Mouse (Mus musculus): ENCODE data around the gene Cnih1. TPM values are rescaled to one million over a fixed set of nuclear protein-coding genes. Genes with fewer than 3 reads are reported as not detected.

The Cnih1 gene
- polyA plus RNA-seq, 1 experiment from 2014 or later, result 101 TPM

GRCm38 (mm10) chr14:46787454-46787786 is 791 bp downstream of the Cnih1 start:
- under 1% methylated on average over 11 of the region's 11 CpGs for WGBS (ENCODE audit: insufficient replicate concordance)
- Histone ChIP-seq H3K9ac (peak overlapping the region; percentile 93), H3K4me1 (replicated peaks) (peaks cover 52% of the 10 kb centered on the region), H3K9me3 (replicated peaks) (no peaks in the 10 kb centered on the region), H3K27me3 (no peaks in the 10 kb centered on the region), H3K36me3 (peaks cover 21% of the 10 kb centered on the region), H3K4me3 (replicated peaks) (peak overlapping the region; percentile 86), H3K4me2 (peak overlapping the region; percentile 79), H3K27ac (peak overlapping the region; percentile 95)
- no peak for ATAC-seq (ENCODE audit: low read depth)
- DNase-seq, result no peak

- Histone ChIP-seq H3K4me3 (replicated peaks) (no peak overlapping the region), H3K4me1 (replicated peaks) (peaks cover 44% of the 10 kb centered on the region), H3K4me2 (no peak overlapping the region), H3K36me3 (peaks cover 40% of the 10 kb centered on the region), H3K27ac (no peak overlapping the region), H3K27me3 (no peaks in the 10 kb centered on the region), H3K9ac (no peak overlapping the region), H3K9me3 (replicated peaks) (no peaks in the 10 kb centered on the region)
- 85% methylated on average over 5 of the region's 5 CpGs for WGBS (ENCODE audit: insufficient replicate concordance)
- ATAC-seq (ENCODE audit: low read depth) (no peak), DNase-seq (no peak)
Measured at GRCm38 (mm10) chr14:46785247-46785646, 3.0 kb downstream of the Cnih1 start.

- Histone ChIP-seq H3K9ac (no peak overlapping the region), H3K4me1 (replicated peaks) (peaks cover 26% of the 10 kb centered on the region), H3K27ac (no peak overlapping the region), H3K4me2 (no peak overlapping the region), H3K4me3 (replicated peaks) (no peak overlapping the region), H3K9me3 (replicated peaks) (peaks cover 8% of the 10 kb centered on the region; the same call in 1 of the 2 replicates), H3K36me3 (peaks cover 58% of the 10 kb centered on the region), H3K27me3 (no peaks in the 10 kb centered on the region)
- 87% methylated on average over 10 of the region's 10 CpGs for WGBS (ENCODE audit: insufficient replicate concordance)
- no peak for ATAC-seq (ENCODE audit: low read depth)
- DNase-seq, result no peak
Measured at GRCm38 (mm10) chr14:46783327-46783926, 4.8 kb downstream of the Cnih1 start.

GRCm38 (mm10) chr14:46782187-46782828 is 5.9 kb downstream of the Cnih1 start:
- Histone ChIP-seq H3K9me3 (replicated peaks) (peaks cover 8% of the 10 kb centered on the region; the same call in 1 of the 2 replicates), H3K4me1 (replicated peaks) (peaks cover 22% of the 10 kb centered on the region), H3K27me3 (no peaks in the 10 kb centered on the region), H3K27ac (no peak overlapping the region), H3K9ac (no peak overlapping the region), H3K4me3 (replicated peaks) (no peak overlapping the region), H3K4me2 (no peak overlapping the region), H3K36me3 (peaks cover 69% of the 10 kb centered on the region)
- ATAC-seq (ENCODE audit: low read depth) (no peak), DNase-seq (no peak)
- 88% methylated on average over 8 of the region's 8 CpGs for WGBS (ENCODE audit: insufficient replicate concordance)

- Histone ChIP-seq H3K4me3 (replicated peaks) (no peak overlapping the region), H3K36me3 (peaks cover 80% of the 10 kb centered on the region), H3K4me1 (replicated peaks) (peaks cover 12% of the 10 kb centered on the region), H3K4me2 (no peak overlapping the region), H3K9me3 (replicated peaks) (peaks cover 8% of the 10 kb centered on the region; the same call in 1 of the 2 replicates), H3K27me3 (no peaks in the 10 kb centered on the region), H3K9ac (no peak overlapping the region), H3K27ac (no peak overlapping the region)
- WGBS (ENCODE audit: insufficient replicate concordance), result 87% methylated on average over 7 of the region's 7 CpGs
- DNase-seq (no peak), ATAC-seq (ENCODE audit: low read depth) (no peak)
Measured at GRCm38 (mm10) chr14:46781086-46781485, 7.1 kb downstream of the Cnih1 start.

- WGBS (ENCODE audit: insufficient replicate concordance), result 83% methylated on average over 7 of the region's 7 CpGs
- ATAC-seq (ENCODE audit: low read depth), result no peak
- Histone ChIP-seq H3K27me3 (no peaks in the 10 kb centered on the region), H3K27ac (no peak overlapping the region), H3K9me3 (replicated peaks) (peaks cover 8% of the 10 kb centered on the region; the same call in 1 of the 2 replicates), H3K4me2 (no peak overlapping the region), H3K4me1 (replicated peaks) (no peaks in the 10 kb centered on the region), H3K4me3 (replicated peaks) (no peak overlapping the region), H3K9ac (no peak overlapping the region), H3K36me3 (peaks cover 89% of the 10 kb centered on the region)
- no peak for DNase-seq
Measured at GRCm38 (mm10) chr14:46779217-46779616, 9.0 kb downstream of the Cnih1 start.

- 89% methylated on average over 9 of the region's 9 CpGs for WGBS (ENCODE audit: insufficient replicate concordance)
Measured at GRCm38 (mm10) chr14:46778756-46779155, 9.5 kb downstream of the Cnih1 start.

GRCm38 (mm10) chr14:46770036-46770435 is 18.2 kb downstream of the Cnih1 start:
- no peak overlapping the region for H3K4me2 ChIP-seq
- ATAC-seq (ENCODE audit: low read depth) (no peak), DNase-seq (no peak)
- WGBS (ENCODE audit: insufficient replicate concordance), result 83% methylated on average over 6 of the region's 6 CpGs
- no peaks in the 10 kb centered on the region for H3K27me3 ChIP-seq
- no peak overlapping the region for H3K27ac ChIP-seq
- H3K9ac ChIP-seq, result no peak overlapping the region
- no peaks in the 10 kb centered on the region for H3K4me1 ChIP-seq (replicated peaks)
- H3K9me3 ChIP-seq (replicated peaks), result no peaks in the 10 kb centered on the region
- H3K4me3 ChIP-seq (replicated peaks), result no peak overlapping the region
- H3K36me3 ChIP-seq, result peaks cover 83% of the 10 kb centered on the region

More at GRCm38 (mm10) chr14:46778756-46779155, 9.5 kb downstream of the Cnih1 start:
- DNase-seq (no peak), ATAC-seq (ENCODE audit: low read depth) (no peak)
- no peaks in the 10 kb centered on the region for H3K4me1 ChIP-seq (replicated peaks)
- no peak overlapping the region for H3K27ac ChIP-seq
- H3K4me2 ChIP-seq, result no peak overlapping the region
- H3K4me3 ChIP-seq (replicated peaks), result no peak overlapping the region
- H3K36me3 ChIP-seq, result peaks cover 94% of the 10 kb centered on the region
- H3K9ac ChIP-seq, result no peak overlapping the region
- H3K27me3 ChIP-seq, result no peaks in the 10 kb centered on the region
- H3K9me3 ChIP-seq (replicated peaks), result peaks cover 8% of the 10 kb centered on the region; the same call in 1 of the 2 replicates

- peaks cover 80% of the 10 kb centered on the region for H3K36me3 ChIP-seq
- no peak for DNase-seq
Measured at GRCm38 (mm10) chr14:46767116-46767515, 21.1 kb downstream of the Cnih1 start.

GRCm38 (mm10) chr14:46761186-46761585 is 27.0 kb downstream of the Cnih1 start:
- H3K4me2 ChIP-seq, result peak overlapping the region; percentile 75
- H3K4me1 ChIP-seq (replicated peaks), result peaks cover 26% of the 10 kb centered on the region
- H3K27ac ChIP-seq, result peak overlapping the region; percentile 83
- no peaks in the 10 kb centered on the region for H3K27me3 ChIP-seq
- WGBS (ENCODE audit: insufficient replicate concordance), result 30% methylated on average over 6 of the region's 6 CpGs
- ATAC-seq (ENCODE audit: low read depth), result no peak
- DNase-seq, result peak; percentile 5
- H3K4me3 ChIP-seq (replicated peaks), result peak overlapping the region; percentile 77
- H3K9me3 ChIP-seq (replicated peaks), result no peaks in the 10 kb centered on the region
- H3K36me3 ChIP-seq, result peaks cover 26% of the 10 kb centered on the region
- peak overlapping the region; percentile 92 for H3K9ac ChIP-seq

More at GRCm38 (mm10) chr14:46767116-46767515, 21.1 kb downstream of the Cnih1 start:
- H3K27me3 ChIP-seq, result no peaks in the 10 kb centered on the region
- no peak overlapping the region for H3K4me2 ChIP-seq
- no peak for ATAC-seq (ENCODE audit: low read depth)
- no peak overlapping the region for H3K4me3 ChIP-seq (replicated peaks)
- no peak overlapping the region for H3K27ac ChIP-seq
- peaks cover 7% of the 10 kb centered on the region for H3K4me1 ChIP-seq (replicated peaks)
- no peak overlapping the region for H3K9ac ChIP-seq
- H3K9me3 ChIP-seq (replicated peaks), result no peaks in the 10 kb centered on the region
- 77% methylated on average over 12 of the region's 12 CpGs for WGBS (ENCODE audit: insufficient replicate concordance)

GRCm38 (mm10) chr14:46760355-46761029 is 27.7 kb downstream of the Cnih1 start, which contains the start of gene Cdkn3:
TSS of gene Cdkn3 (plus strand) at chr14:46760541.
- Histone ChIP-seq H3K27ac (peak within 1 kb of the TSS; percentile 83), H3K4me3 (replicated peaks) (peak within 1 kb of the TSS; percentile 77), H3K9ac (peak within 1 kb of the TSS; percentile 92), H3K36me3 (peaks cover 23% of the 10 kb centered on the region), H3K4me2 (peak within 1 kb of the TSS; percentile 75), H3K4me1 (replicated peaks) (peaks cover 26% of the 10 kb centered on the region), H3K27me3 (no peaks in the 10 kb centered on the region), H3K9me3 (replicated peaks) (no peaks in the 10 kb centered on the region)
- 0% methylated on average over 54 of the region's 54 CpGs for WGBS (ENCODE audit: insufficient replicate concordance)
- DNase-seq, result peak; percentile 94
- ATAC-seq (ENCODE audit: low read depth), result peak; percentile 99
